Comparison of ENCODE assay signal across 27 mouse cellular contexts in the genomic region with DNA sequence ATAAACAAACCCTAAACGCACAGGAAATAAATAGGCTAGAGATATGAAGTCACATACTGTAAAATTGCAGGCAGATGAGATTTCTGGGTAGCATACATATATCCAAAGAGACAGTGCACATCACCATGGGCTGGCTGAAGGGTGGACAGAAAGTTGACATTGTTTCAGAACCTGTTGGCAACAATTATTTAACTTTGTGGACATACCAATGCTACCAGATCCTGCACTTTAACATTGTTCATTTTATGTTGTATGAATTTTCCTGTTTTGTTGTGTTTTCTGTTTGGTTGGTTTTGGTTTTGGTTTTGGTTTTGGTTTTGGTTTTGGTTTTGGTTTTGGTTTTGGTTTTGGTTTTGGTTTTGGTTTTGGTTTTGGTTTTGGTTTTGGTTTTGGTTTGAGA. TPM values are rescaled to one million over a fixed set of nuclear protein-coding genes. Genes with fewer than 3 reads are reported as not detected.
"Had no signal": no experiment of that assay in that cellular context is flagged by ENCODE, and none has a peak within 500 bp of the region (broad histone marks: within the 10 kb centered on the region; RNA-seq: fewer than 3 reads in every experiment).

No protein-coding gene starts in this region.

- H3K4me3 ChIP-seq: liver, embryonic 12.5 days; megakaryocyte, embryonic 14.5 days; midbrain, embryonic 12.5 days; neural tube, embryonic 13.5 days; neural tube, embryonic 15.5 days; stomach, embryonic 15.5 days had no signal

- H3K9me3 ChIP-seq: liver, embryonic 12.5 days; megakaryocyte, embryonic 14.5 days; midbrain, embryonic 12.5 days; neural tube, embryonic 13.5 days; neural tube, embryonic 15.5 days; stomach, embryonic 15.5 days had no signal

- H3K4me1 ChIP-seq: midbrain, embryonic 12.5 days; neural tube, embryonic 13.5 days; neural tube, embryonic 15.5 days; stomach, embryonic 15.5 days had no signal

- DNase-seq: lung, adult 18-20 months; lung, embryonic 14.5 days; lung, postnatal 10 days; midbrain, embryonic 14.5 days; right cerebral cortex, postnatal 25 days; right cerebral cortex, postnatal 4 days; spleen, adult 18-20 months; thymus, adult 18-20 months; thymus, postnatal 14 days; thymus, postnatal 36 days had no signal

- H3K9ac ChIP-seq: liver, embryonic 12.5 days; liver, embryonic 14.5 days; lung, embryonic 14.5 days; midbrain, embryonic 12.5 days; neural tube, embryonic 13.5 days; neural tube, embryonic 15.5 days; stomach, embryonic 15.5 days had no signal

- H3K36me3 ChIP-seq: liver, embryonic 12.5 days; midbrain, embryonic 12.5 days; neural tube, embryonic 13.5 days; neural tube, embryonic 15.5 days; stomach, embryonic 15.5 days had no signal

- H3K27ac ChIP-seq: liver, embryonic 12.5 days; liver, embryonic 14.5 days; macrophage; midbrain, embryonic 12.5 days; neural tube, embryonic 13.5 days; neural tube, embryonic 15.5 days; stomach, embryonic 15.5 days; stomach, postnatal 0 days had no signal

- H3K4me2 ChIP-seq: liver, embryonic 12.5 days; lung, embryonic 14.5 days; midbrain, embryonic 12.5 days; neural tube, embryonic 13.5 days; neural tube, embryonic 15.5 days; stomach, embryonic 15.5 days had no signal

- H3K27me3 ChIP-seq: midbrain, embryonic 12.5 days; neural tube, embryonic 13.5 days; neural tube, embryonic 15.5 days; stomach, embryonic 15.5 days had no signal

RNA-seq across cellular contexts. Expression of a gene that starts 24.5 kb away (rescaled TPM):
- total RNA-seq: liver, adult 2 months; megakaryocyte progenitor cell, adult 5-6 weeks had no signal
- polyA plus RNA-seq: liver, adult 2 months; liver, embryonic 12.5 days; liver, embryonic 14.5 days; liver, embryonic 16.5 days; lung, embryonic 14.5 days; macrophage; neural tube, embryonic 11.5 days; small intestine, adult 2 months; stomach, postnatal 0 days had no signal

RNA-seq across cellular contexts. Expression of a gene that starts 24.7 kb away (rescaled TPM):
- total RNA-seq: liver, adult 2 months; megakaryocyte progenitor cell, adult 5-6 weeks; midbrain, postnatal 0 days; monocyte, adult 5-6 weeks had no signal
- polyA plus RNA-seq: liver, adult 2 months; liver, embryonic 12.5 days; liver, embryonic 14.5 days; liver, embryonic 16.5 days; lung, embryonic 14.5 days; lung, embryonic 16.5 days; macrophage; midbrain, embryonic 12.5 days; midbrain, embryonic 14.5 days; midbrain, postnatal 0 days; neural tube, embryonic 11.5 days; neural tube, embryonic 13.5 days; neural tube, embryonic 15.5 days; small intestine, adult 2 months; stomach, embryonic 15.5 days; stomach, postnatal 0 days had no signal

RNA-seq across cellular contexts. Expression of a gene that starts 45.6 kb away (rescaled TPM):
- total RNA-seq: liver, adult 2 months; monocyte, adult 5-6 weeks had no signal
- polyA plus RNA-seq: liver, adult 2 months; liver, embryonic 12.5 days; liver, embryonic 14.5 days; macrophage; small intestine, adult 2 months had no signal
